ENCODE assay signal across 8 mouse cellular contexts in genomic region chr19:57118785-57119565, GRCm38 (mm10).
DNase-seq lines count a peak whose midpoint lies in the region; ATAC-seq and TF ChIP-seq lines count a peak whose summit lies in the region.

No protein-coding gene starts in this region.

- H3K4me2 ChIP-seq in CH12.LX (ENCODE audit: insufficient read depth, low read depth, poor library complexity, severe bottlenecking): peak overlapping the region; percentile 55
- peak overlapping the region; percentile 43 for H3K4me2 ChIP-seq in hindbrain, embryonic 11.5 days (replicated peaks; ENCODE audit: low read depth, low read length)
- peak overlapping the region; percentile 63 for H3K4me2 ChIP-seq in lung, embryonic 14.5 days

- TF ChIP-seq POLR2A in CH12.LX (IDR thresholded peaks at IDR 0.05; ENCODE audit: low read depth, low read length): no peak
- no peak for TF ChIP-seq POLR2A in cerebellum, adult 2 months (IDR thresholded peaks at IDR 0.05; ENCODE audit: borderline replicate concordance, insufficient read depth, low read length)
- peak; percentile 97 for TF ChIP-seq POLR2A in thymus, adult 2 months (IDR thresholded peaks at IDR 0.05; ENCODE audit: control insufficient read depth, extremely low read depth, insufficient read depth, low read length, poor library complexity)

- H3K27ac ChIP-seq in CH12.LX (ENCODE audit: insufficient read depth, low read depth): no peak overlapping the region
- H3K27ac ChIP-seq in cerebellum, adult 2 months (ENCODE audit: insufficient read depth, low read length): peak overlapping the region; percentile 48
- H3K27ac ChIP-seq in hindbrain, embryonic 11.5 days (ENCODE audit: low read depth, low read length): peak overlapping the region; percentile 49
- peak overlapping the region; percentile 85 for H3K27ac ChIP-seq in lung, embryonic 14.5 days (ENCODE audit: low read depth)
- peak overlapping the region; percentile 99 for H3K27ac ChIP-seq in thymus, adult 2 months (ENCODE audit: control insufficient read depth, insufficient read depth, low read length)

- in situ Hi-C loops in CH12.LX (cut with MboI; ENCODE audit: low pct_ligation_motif_present, low pct_unique_long_range_greater_than_20kb, low sequenced_read_pairs): no loop called here

- no peaks in the 10 kb centered on the region for H3K79me2 ChIP-seq in CH12.LX (replicated peaks; ENCODE audit: control insufficient read depth, extremely low read depth, insufficient read depth, poor library complexity, severe bottlenecking)

- peak; percentile 71 for TF ChIP-seq EP300 in CH12.LX (IDR thresholded peaks at IDR 0.05; ENCODE audit: low read length)

- peaks cover under 1% of the 10 kb centered on the region for H3K9me3 ChIP-seq in CH12.LX (replicated peaks; ENCODE audit: low read length)
- no peaks in the 10 kb centered on the region for H3K9me3 ChIP-seq in hindbrain, embryonic 11.5 days (ENCODE audit: control insufficient read depth, low read length)
- H3K9me3 ChIP-seq in lung, embryonic 14.5 days (ENCODE audit: low read depth, low read length): no peaks in the 10 kb centered on the region

- TF ChIP-seq CTCF in CH12.LX (conservative IDR thresholded peaks at IDR 0.05 in 1 of 2, IDR thresholded peaks at IDR 0.05 in 1 of 2; ENCODE audit: low read depth in 2 of 2, low read length in 2 of 2): no peak
- no peak for TF ChIP-seq CTCF in cerebellum, adult 2 months (IDR thresholded peaks at IDR 0.05; ENCODE audit: borderline replicate concordance, insufficient read depth, low read depth, low read length)
- no peak for TF ChIP-seq CTCF in lung, embryonic 14.5 days (IDR thresholded peaks at IDR 0.05; ENCODE audit: low read depth)
- TF ChIP-seq CTCF in thymus, adult 2 months (IDR thresholded peaks at IDR 0.05; ENCODE audit: borderline replicate concordance, control insufficient read depth, extremely low read depth, insufficient read depth, low read length, poor library complexity): peak; percentile 45; the same call in 1 of the 2 replicates

- H3K4me3 ChIP-seq in CH12.LX (replicated peaks in 1 of 3; ENCODE audit: low read depth in 2 of 3, low read length in 2 of 3, poor library complexity in 1 of 3): peak overlapping the region; percentile 34 to 38 (median 37)
- peak overlapping the region; percentile 16 for H3K4me3 ChIP-seq in cerebellum, adult 2 months (replicated peaks; ENCODE audit: insufficient read depth, low read depth, low read length)
- peak overlapping the region; percentile 25 for H3K4me3 ChIP-seq in hindbrain, embryonic 11.5 days (ENCODE audit: low read depth, low read length)
- peak overlapping the region; percentile 41 for H3K4me3 ChIP-seq in lung, embryonic 14.5 days (ENCODE audit: low read depth, low read length)
- peak overlapping the region; percentile 98 for H3K4me3 ChIP-seq in thymus, adult 2 months (ENCODE audit: control insufficient read depth, insufficient read depth, low read length)

- no peaks in the 10 kb centered on the region for H3K36me3 ChIP-seq in CH12.LX (replicated peaks in 1 of 2; ENCODE audit: control insufficient read depth in 1 of 2, insufficient read depth in 1 of 2, low read length in 1 of 2)
- H3K36me3 ChIP-seq in hindbrain, embryonic 11.5 days (ENCODE audit: control insufficient read depth, insufficient read depth, low read length): no peaks in the 10 kb centered on the region
- H3K36me3 ChIP-seq in lung, embryonic 14.5 days (ENCODE audit: insufficient read depth): 0 out of 2 replicates have a peak, but pooled peaks cover 2% of the 10 kb centered on the region
- H3K36me3 ChIP-seq in thymus, adult 2 months (ENCODE audit: control insufficient read depth, insufficient read depth, low read length): 0 out of 2 replicates have a peak, but pooled peaks cover under 1% of the 10 kb centered on the region

- DNase-seq in CH12.LX (ENCODE audit: extremely low read depth): peak; percentile 93
- DNase-seq in cerebellum, adult 2 months: peak; percentile 74 to 75
- peak; percentile 76 to 88 for DNase-seq in frontal cortex, adult 2 months (ENCODE audit: extremely low spot score in 1 of 2, low spot score in 1 of 2)
- DNase-seq in hindbrain, embryonic 11.5 days (ENCODE audit: low spot score): peak; percentile 73
- DNase-seq in layer of hippocampus, adult 9-10 months (ENCODE audit: low spot score): peak; percentile 69
- peak; percentile 83 for DNase-seq in lung, embryonic 14.5 days
- DNase-seq in thymus, adult 2 months: peak; percentile 93

- WGBS in cerebellum, adult 2 months: 44% methylated on average over 22 of the region's 22 CpGs
- 48% methylated on average over 22 of the region's 22 CpGs for WGBS in hindbrain, embryonic 11.5 days
- WGBS in lung, embryonic 14.5 days: 24% methylated on average over 22 of the region's 22 CpGs
- 5% methylated on average over 22 of the region's 22 CpGs for WGBS in thymus, adult 2 months

- ATAC-seq in hindbrain, embryonic 11.5 days (ENCODE audit: low FRiP score): peak; percentile 59
- peak; percentile 63; the same call in 1 of the 2 replicates for ATAC-seq in lung, embryonic 14.5 days (ENCODE audit: insufficient read depth)
- ATAC-seq in neutrophil, adult 5-6 weeks (ENCODE audit: extremely low read depth, insufficient number of reproducible peaks, low FRiP score, poor library complexity, severe bottlenecking): peak; percentile 85

- H3K9ac ChIP-seq in CH12.LX (ENCODE audit: insufficient read depth, low read depth): no peak overlapping the region
- peak overlapping the region; percentile 31 for H3K9ac ChIP-seq in hindbrain, embryonic 11.5 days (ENCODE audit: low read depth, low read length)
- H3K9ac ChIP-seq in lung, embryonic 14.5 days: peak overlapping the region; percentile 47

- dilution Hi-C loops in CH12.LX (cut with MboI; ENCODE audit: extremely low pct_ligation_motif_present, extremely low pct_unique_long_range_greater_than_20kb, low sequenced_read_pairs): no loop called here

- H3K4me1 ChIP-seq in CH12.LX (ENCODE audit: control insufficient read depth in 1 of 2, insufficient read depth in 2 of 2): peaks cover 17 to 64% of the 10 kb centered on the region in 2 experiments
- peaks cover 40% of the 10 kb centered on the region for H3K4me1 ChIP-seq in cerebellum, adult 2 months (ENCODE audit: control insufficient read depth, insufficient read depth, low read length)
- H3K4me1 ChIP-seq in hindbrain, embryonic 11.5 days (replicated peaks; ENCODE audit: control insufficient read depth, insufficient read depth, low read length): peaks cover 6% of the 10 kb centered on the region; the same call in 1 of the 2 replicates
- peaks cover 27% of the 10 kb centered on the region for H3K4me1 ChIP-seq in lung, embryonic 14.5 days (ENCODE audit: insufficient read depth)
- peaks cover 43% of the 10 kb centered on the region for H3K4me1 ChIP-seq in thymus, adult 2 months (replicated peaks; ENCODE audit: control insufficient read depth, insufficient read depth, low read length)

- TF ChIP-seq RAD21 in CH12.LX (IDR thresholded peaks at IDR 0.05; ENCODE audit: low read depth, low read length): no peak; the same call in 1 of the 2 replicates

- H3K27me3 ChIP-seq in CH12.LX (replicated peaks): no peaks in the 10 kb centered on the region
- no peaks in the 10 kb centered on the region for H3K27me3 ChIP-seq in cerebellum, adult 2 months (ENCODE audit: control insufficient read depth, insufficient read depth, low read length)
- no peaks in the 10 kb centered on the region for H3K27me3 ChIP-seq in hindbrain, embryonic 11.5 days (ENCODE audit: control insufficient read depth, insufficient read depth, low read length)
- H3K27me3 ChIP-seq in lung, embryonic 14.5 days (ENCODE audit: insufficient read depth, low read length): no peaks in the 10 kb centered on the region
- no peaks in the 10 kb centered on the region for H3K27me3 ChIP-seq in thymus, adult 2 months (ENCODE audit: control insufficient read depth, insufficient read depth, low read length)

TF ChIP-seq in CH12.LX, 34 proteins besides CTCF, POLR2A, EP300 and RAD21 (continues in another document):
- TF ChIP-seq MYC (IDR thresholded peaks at IDR 0.05; ENCODE audit: low read depth, low read length): peak; percentile 27
- 0 out of 2 replicates have a peak, but pooled peaks have one; percentile 43 for TF ChIP-seq MAFK (IDR thresholded peaks at IDR 0.05; ENCODE audit: insufficient replicate concordance, low read length)
- peak; percentile 37; the same call in 1 of the 2 replicates for TF ChIP-seq MXI1 (IDR thresholded peaks at IDR 0.05; ENCODE audit: low read depth, low read length)
- TF ChIP-seq ETS1 (conservative IDR thresholded peaks at IDR 0.05; ENCODE audit: low read depth, low read length): peak; percentile 71
- TF ChIP-seq E2F4 (IDR thresholded peaks at IDR 0.05; ENCODE audit: insufficient replicate concordance, low read depth, low read length): no peak
- peak; percentile 72 for TF ChIP-seq TCF12 (IDR thresholded peaks at IDR 0.05; ENCODE audit: low read depth, low read length)
- peak; percentile 97 for TF ChIP-seq CHD1 (IDR thresholded peaks at IDR 0.05; ENCODE audit: low read depth, low read length)
- TF ChIP-seq USF2 (conservative IDR thresholded peaks at IDR 0.05; ENCODE audit: low read depth, low read length): no peak
- TF ChIP-seq IRF4 (IDR thresholded peaks at IDR 0.05; ENCODE audit: low read depth, low read length): peak; percentile 62; the same call in 1 of the 2 replicates
- TF ChIP-seq ELF1 (IDR thresholded peaks at IDR 0.05; ENCODE audit: low read depth, low read length): peak; percentile 48; the same call in 1 of the 2 replicates
- peak; percentile 52; the same call in 1 of the 2 replicates for TF ChIP-seq SIN3A (IDR thresholded peaks at IDR 0.05; ENCODE audit: low read length)
- no peak for TF ChIP-seq POLR2AphosphoS2 (IDR thresholded peaks at IDR 0.05; ENCODE audit: low read depth, low read length)
- 0 out of 2 replicates have a peak, but pooled peaks have one; percentile 64 for TF ChIP-seq KAT2A (IDR thresholded peaks at IDR 0.05; ENCODE audit: insufficient replicate concordance, low read length)
- no peak for TF ChIP-seq TBP (conservative IDR thresholded peaks at IDR 0.05; ENCODE audit: low read depth, low read length)
- TF ChIP-seq PAX5 (IDR thresholded peaks at IDR 0.05; ENCODE audit: low read length): no peak
- TF ChIP-seq USF1 (IDR thresholded peaks at IDR 0.05; ENCODE audit: low read depth, low read length): no peak
- TF ChIP-seq ZKSCAN1 (IDR thresholded peaks at IDR 0.05; ENCODE audit: borderline replicate concordance, low read depth, low read length): no peak
- TF ChIP-seq MAX (IDR thresholded peaks at IDR 0.05; ENCODE audit: low read length): 0 out of 2 replicates have a peak, but pooled peaks have one; percentile 42
- TF ChIP-seq MEF2A (IDR thresholded peaks at IDR 0.05; ENCODE audit: borderline replicate concordance, low read depth, low read length): peak; percentile 60; the same call in 1 of the 2 replicates
- peak; percentile 14; the same call in 1 of the 2 replicates for TF ChIP-seq HCFC1 (IDR thresholded peaks at IDR 0.05; ENCODE audit: low read depth, low read length)
- TF ChIP-seq ZC3H11A (IDR thresholded peaks at IDR 0.05; ENCODE audit: low read depth, low read length): no peak
- no peak for TF ChIP-seq SMC3 (IDR thresholded peaks at IDR 0.05; ENCODE audit: low read depth, low read length)
- no peak for TF ChIP-seq RCOR1 (conservative IDR thresholded peaks at IDR 0.05; ENCODE audit: low read depth, low read length)

Comparison
In these comparisons a context has a peak if more than half of its experiments do, and no peak if none do; other contexts are left out.
1. H3K4me3 ChIP-seq: peak in every context shown above with its lines; median percentile 98 in thymus, adult 2 months; 41 in lung, embryonic 14.5 days; 37 in CH12.LX; 25 in hindbrain, embryonic 11.5 days; 16 in cerebellum, adult 2 months.